Mouse (Mus musculus): ENCODE measurements at regions not wholly inside any gene's neighbourhood (a gene's known extent, or its start where the extent isn't known, plus 50 kb on each side); places are given as distances from the start of the nearest gene placed in this dataset.

- no peak for DNase-seq (ENCODE audit: low read depth)
Measured at GRCm38 (mm10) chr13:47751033-47751432, 510.0 kb upstream of the Id4 start.

GRCm38 (mm10) chr13:47764802-47765597, 496.0 kb upstream of the Id4 start:
- no peak for DNase-seq (ENCODE audit: low read depth)

DNA sequence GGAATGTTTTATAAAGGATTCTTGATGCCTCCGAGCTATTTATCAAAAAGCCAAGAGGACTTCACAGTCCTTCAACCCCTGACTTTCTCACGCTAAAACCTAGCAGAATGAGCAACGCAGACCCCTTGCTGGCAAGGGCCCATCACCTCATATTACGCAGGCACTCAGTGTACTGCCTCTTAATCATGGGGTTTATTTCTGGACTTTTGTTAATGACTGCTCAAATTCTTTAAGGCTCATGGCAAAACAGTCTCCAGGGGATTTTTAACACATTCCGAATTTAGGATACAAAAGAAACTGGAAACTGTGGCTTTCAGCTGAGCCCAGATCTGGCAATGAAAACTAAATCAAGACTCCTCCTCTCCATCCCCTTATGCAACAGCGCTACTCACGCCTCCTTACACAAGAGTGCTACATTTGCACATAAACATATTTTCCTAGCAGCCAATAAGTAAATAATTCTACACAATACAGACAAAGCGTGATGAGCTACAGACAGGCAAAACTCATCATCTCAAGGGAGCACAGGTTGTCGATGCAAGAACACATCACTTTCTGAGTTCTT, 492.0 kb upstream of the Id4 start:
- DNase-seq (ENCODE audit: low read depth), result no peak

- DNase-seq (ENCODE audit: low read depth), result no peak
Measured at GRCm38 (mm10) chr13:47777206-47778099, 483.6 kb upstream of the Id4 start.

DNA sequence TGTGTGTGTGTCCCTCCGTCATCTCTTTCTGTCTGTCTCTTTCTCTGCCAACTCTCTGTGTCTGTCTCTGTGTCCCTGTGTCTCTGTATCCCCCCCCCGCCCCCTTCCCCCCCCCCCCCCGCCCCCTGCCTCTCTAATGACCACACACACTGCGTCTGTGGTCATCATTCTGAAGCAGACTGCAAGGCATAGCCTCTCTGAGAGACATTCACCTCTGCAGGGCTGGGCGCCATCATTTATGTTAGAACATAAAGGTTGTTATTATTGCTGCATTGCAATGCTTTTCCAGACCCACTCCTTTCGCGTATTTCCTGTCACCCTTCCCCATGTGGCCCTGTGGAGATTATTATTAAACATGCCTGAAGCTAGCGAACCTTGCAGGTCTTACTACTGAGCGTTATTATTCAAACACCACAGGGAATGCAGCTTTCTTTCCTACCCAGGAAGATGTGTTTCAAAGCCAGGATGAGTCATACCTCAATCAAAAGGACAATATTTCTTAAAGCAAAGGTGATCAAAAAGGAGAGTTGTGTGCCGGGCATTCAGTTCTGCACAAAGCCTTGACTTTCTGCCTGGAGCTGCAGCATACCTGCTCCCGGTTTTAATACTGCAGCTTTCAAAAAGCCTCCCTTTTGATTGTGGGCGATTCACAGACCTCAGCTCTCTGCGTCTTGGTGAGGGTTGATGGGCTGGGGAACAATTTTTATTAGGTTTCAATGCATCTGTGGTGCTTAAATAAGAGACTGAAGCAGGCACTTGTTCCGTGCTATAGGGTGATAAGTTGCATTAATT, 482.6 kb upstream of the Id4 start:
- DNase-seq (ENCODE audit: low read depth), result no peak

DNA sequence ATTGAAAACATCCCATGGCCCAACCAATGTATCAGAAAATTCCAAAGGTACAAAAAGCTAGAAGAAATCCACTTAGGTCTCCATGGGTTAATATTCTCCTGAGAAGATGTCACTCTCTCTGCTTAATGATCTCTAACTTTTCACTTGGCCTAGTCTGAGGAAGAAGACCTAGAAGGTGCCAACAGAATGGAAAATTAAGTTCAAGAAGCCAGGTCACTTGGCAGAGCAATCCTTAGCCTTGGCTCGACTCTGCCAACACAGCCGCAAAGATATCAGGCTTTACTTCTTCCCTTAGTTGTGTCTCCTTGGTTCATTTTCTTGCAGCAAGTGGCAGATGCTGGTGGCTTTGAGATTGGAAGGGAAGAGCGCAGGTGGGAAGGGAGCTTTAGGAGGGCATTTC, 476.6 kb upstream of the Id4 start:
- DNase-seq (ENCODE audit: low read depth), result no peak

DNA sequence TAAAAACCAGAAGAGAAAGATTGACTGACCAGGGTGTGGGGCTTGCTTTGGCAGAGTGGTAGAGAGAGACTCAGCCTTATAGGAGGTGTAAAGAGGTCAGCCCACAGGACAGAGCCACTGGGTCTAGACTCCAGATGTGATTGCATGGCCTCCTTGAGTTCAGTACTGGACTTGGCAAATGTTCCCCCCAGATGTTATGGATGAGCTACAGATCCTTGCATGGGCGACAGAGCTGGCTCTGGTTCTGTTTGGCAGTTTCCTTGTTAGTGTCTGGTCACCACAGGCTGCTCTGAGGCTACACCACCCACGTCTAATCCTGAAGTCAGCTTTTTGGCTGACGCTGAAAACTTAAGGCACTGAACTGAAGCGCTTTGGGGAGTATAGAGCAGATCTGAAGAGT, 463.2 kb upstream of the Id4 start:
- DNase-seq (ENCODE audit: low read depth), result no peak

- no peak for DNase-seq (ENCODE audit: low read depth)
Measured at GRCm38 (mm10) chr13:47811711-47812415, 449.2 kb upstream of the Id4 start.

GRCm38 (mm10) chr13:47818924-47819564, 442.0 kb upstream of the Id4 start:
- no peak for DNase-seq (ENCODE audit: low read depth)

DNA sequence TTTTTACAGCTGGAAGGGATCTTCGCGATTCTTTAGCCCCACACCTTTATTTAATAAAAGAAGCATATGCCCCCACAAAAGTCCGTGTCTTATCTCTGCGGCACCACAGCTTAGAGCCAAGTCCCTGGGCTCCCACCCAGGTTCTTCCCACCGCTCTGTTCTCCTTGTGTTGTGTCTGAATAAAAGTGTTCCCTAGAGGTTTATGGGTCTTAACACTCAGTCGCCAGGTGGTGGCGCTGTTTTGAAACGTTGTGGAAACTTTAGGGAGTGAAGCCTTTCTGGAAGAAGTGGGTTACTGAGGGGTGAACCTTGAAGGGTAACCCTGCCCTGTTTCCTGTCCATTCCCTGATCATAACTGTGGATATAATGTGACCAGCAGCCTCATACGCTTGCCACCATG, 424.5 kb upstream of the Id4 start:
- no peak for DNase-seq (ENCODE audit: low read depth)

DNA sequence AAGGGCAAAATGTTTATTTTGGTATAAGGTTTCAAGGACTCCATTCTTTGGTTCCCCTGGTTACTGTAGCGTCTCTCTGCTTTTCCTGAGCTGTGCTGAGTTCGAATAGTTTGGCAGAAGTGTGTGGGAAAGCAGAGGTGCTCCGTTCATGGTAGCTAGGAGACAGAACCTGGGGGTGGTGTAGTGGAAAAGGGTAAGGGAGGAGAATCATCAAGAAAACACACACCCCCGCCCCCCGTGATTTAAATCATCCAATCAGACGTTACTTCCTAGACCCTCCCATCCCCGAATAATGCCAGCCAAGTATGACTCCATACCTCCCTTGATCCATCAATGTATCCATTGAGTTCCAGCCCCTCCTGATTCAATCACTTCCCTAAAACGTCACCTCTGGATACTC, 418.6 kb upstream of the Id4 start:
- DNase-seq (ENCODE audit: low read depth), result no peak

DNA sequence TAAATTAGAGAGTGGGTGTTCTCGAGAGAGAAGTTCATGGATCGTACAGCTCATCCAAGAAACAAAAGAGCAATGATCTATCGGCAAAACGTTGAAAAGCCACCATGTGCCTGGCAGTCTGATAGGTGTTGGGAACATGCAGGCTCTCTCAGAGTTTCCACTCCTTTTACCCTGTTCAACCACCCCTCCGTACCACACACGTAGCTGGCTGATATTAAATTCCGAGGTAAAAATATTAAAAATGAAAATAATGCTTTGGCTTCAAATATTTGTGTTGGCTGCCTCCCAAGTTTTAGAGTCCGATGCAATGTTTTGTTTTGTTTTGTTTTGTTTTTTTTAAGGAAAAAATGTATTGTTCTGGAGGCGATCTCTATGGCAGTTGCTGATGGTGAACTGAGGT, 418.0 kb upstream of the Id4 start:
- no peak for DNase-seq (ENCODE audit: low read depth)

GRCm38 (mm10) chr13:47843541-47844267, 417.3 kb upstream of the Id4 start:
- DNase-seq (ENCODE audit: low read depth), result no peak

DNA sequence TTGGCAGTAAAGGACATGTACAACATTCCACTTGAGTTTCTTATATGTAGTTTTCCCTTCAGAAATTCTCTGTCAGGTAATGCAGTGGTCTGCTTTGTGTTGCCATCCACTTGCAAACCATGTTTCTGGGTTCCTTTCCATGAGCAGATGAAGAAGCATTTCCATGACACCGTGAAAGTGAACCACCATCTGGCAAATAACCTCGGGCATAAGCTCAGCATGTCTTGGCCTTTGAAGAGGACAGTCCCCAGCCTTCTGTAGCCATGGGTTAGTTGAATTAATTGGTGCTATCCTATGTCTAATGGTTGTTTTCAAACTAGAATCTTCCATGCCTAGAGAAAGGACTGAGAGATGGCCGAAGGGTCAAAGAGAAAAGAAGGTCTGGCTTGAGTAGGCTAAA, 414.3 kb upstream of the Id4 start:
- no peak for DNase-seq (ENCODE audit: low read depth)

DNA sequence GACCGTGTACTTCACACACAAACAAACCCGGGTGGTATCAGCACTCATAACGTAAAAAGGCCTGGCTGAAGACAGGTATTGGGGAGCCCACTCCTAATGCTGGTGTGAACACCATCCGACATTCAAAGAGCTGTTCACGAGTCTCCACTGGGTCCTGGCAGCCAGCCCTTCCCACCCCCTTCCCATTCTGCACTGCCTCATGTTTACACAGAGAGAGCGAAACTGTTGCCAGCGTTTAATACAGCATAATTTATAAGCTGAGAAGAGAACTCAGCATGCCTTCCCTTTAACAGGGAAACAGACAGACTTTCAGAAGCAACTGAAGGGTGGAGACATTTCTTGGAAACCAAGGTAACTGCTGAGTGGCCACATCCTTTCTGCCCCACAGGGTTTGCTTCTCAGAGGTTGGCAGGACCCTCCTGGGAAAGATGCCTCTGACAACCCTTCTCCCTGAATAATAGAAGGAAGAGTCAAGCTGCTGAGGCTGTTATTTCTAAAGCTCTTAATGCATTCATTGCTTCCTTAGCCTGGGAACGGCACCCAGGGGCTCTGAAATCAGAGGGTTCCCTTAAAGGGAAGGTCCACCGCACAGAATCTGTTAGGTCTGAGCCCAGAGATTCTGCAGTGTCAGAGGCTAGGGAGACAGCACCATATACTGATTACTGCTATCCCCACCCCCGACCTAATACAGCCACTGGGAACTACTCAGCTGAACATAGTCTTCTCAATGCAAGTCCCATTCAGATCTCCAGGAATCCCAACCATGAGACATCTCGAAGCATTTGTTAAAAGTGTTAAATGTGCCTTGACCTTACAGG, 412.4 kb upstream of the Id4 start:
- no peak for DNase-seq (ENCODE audit: low read depth)

DNA sequence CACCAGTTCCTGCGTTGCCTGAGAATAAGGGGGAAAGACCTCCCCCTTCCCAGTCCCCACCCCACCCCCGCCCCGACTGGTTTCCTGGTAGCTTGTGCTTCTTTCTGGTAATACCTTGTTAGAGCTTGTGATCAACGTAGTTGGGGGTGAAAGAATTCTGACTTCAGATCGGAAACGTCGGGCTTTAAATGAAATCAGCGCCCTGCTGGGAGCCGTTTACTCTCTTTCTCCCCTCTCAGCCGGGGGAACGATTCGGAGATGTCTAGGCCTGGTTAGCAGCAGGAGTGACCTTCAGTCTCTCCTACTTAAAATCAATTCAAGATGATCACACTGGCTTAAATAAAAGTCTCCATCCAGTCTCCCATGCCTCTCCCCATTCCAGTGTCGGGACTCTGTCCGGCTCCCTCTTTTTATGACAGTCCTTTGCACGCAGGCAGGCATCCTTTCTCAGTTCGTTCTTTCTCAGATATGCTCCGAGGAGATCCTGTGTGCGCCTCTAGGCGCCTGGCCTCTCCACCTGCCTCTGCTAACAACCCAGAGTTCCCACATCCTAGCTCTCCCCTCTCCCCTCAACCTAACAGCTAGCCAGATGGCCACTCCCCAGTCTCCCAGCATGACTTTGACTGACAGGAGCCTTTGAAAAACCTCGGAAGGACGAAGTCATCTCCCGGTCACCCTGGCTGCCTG, 405.5 kb upstream of the Id4 start:
- no peak for DNase-seq (ENCODE audit: low read depth)

GRCm38 (mm10) chr13:47858946-47859345, 402.1 kb upstream of the Id4 start:
- no peak for DNase-seq (ENCODE audit: low read depth)

DNA sequence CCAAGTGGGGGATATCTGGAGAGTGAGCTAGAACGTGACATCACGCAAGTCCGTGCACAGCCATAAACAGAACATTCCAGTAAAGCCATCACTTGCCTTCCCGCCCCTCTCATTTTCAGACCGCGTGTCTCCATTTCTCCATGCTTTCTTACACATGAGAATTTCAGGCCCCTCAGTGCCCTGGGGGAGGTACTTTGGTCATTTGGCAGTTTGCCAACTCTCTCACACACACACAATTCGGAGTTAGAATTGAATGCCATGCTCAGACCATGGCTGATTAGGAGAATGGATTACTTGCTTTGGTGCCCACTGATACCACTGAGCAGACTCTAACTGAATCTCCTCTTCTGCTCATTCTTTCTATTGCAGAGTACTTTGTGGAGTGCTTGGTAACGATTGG, 400.7 kb upstream of the Id4 start:
- DNase-seq (ENCODE audit: low read depth), result no peak

DNA sequence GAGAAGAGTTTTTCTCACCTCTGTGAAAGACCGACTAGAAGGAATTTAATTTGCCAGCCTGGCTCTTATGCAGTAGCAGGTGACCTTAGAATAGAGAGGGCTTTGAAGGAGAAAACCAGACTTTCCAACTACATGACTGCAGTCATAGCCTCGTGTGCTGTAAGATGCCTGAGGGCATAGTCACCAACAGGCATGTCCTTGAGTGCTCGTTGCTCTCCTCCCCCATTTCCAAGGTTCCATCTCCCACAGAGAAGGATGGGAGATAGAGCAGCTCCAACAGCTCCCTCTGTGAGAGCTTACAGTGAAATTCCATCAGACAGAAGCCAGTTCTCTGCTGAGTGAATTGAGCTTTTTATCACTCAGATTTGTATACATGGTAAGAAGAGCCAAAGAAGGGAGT, 398.1 kb upstream of the Id4 start:
- no peak for DNase-seq (ENCODE audit: low read depth)
